Mouse (Mus musculus): ENCODE results near the gene Lce6a. TPM values are rescaled to one million over a fixed set of nuclear protein-coding genes. Genes with fewer than 3 reads are reported as not detected.

Lce6a gene
- not detected in 2 replicates for polyA plus RNA-seq (2012; rRNA removed)
- polyA plus RNA-seq (2014; fragmentation: Nextera tagmentation; extraction: Ambion mirVana): not detected in 2 replicates

DNA sequence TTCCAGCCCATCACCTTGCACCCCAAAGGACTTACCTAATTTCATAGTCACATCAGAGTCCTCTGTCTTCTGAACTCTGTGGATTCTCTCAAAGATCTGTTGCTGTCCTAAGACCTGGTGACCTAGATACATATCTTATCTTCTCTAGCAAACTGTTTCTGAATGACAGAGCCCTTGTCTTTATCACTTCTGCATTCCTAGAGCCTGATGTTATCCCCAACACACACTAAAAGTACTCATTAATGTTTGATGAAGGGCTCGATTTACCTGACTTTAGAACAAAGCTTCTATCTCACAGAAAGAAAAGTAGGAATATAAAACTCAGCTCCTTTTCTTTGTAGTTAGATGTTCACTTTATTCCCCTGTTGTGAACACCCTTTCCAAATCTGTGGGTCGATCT is at the start of gene Lce6a:
Gene Lce6a, minus strand, starts transcription at position 101 of the 400 bp plus-strand sequence.
- Histone ChIP-seq H3K9me3 (ENCODE audit: control insufficient read depth, low read length) (no peaks in the 10 kb centered on the region), H3K4me2 (ENCODE audit: low read depth) (no peak within 1 kb of the TSS), H3K27ac (no peak within 1 kb of the TSS), H3K4me1 (replicated peaks; ENCODE audit: control insufficient read depth in 2 of 2, insufficient read depth in 2 of 2, low read length in 1 of 2) (no peaks in the 10 kb centered on the region), H3K9ac (replicated peaks) (no peak within 1 kb of the TSS), H3K36me3 (replicated peaks; ENCODE audit: control insufficient read depth, insufficient read depth, low read depth) (no peaks in the 10 kb centered on the region), H3K4me3 (ENCODE audit: insufficient read depth in 1 of 2, low read depth in 2 of 2, low read length in 2 of 2) (no peak within 1 kb of the TSS), H3K27me3 (ENCODE audit: control insufficient read depth, insufficient read depth, low read length) (no peaks in the 10 kb centered on the region)
- ATAC-seq (ENCODE audit: insufficient read depth): no peak
- WGBS (ENCODE audit: insufficient replicate concordance): 44% methylated on average over 2 of the region's 2 CpGs
- TF ChIP-seq CTCF (IDR thresholded peaks at IDR 0.05; ENCODE audit: low read depth): no peak
- TF ChIP-seq EP300 (IDR thresholded peaks at IDR 0.05; ENCODE audit: low read depth): no peak
- no peak for DNase-seq (ENCODE audit: low read depth in 3 of 3, low spot score in 3 of 3)

DNA sequence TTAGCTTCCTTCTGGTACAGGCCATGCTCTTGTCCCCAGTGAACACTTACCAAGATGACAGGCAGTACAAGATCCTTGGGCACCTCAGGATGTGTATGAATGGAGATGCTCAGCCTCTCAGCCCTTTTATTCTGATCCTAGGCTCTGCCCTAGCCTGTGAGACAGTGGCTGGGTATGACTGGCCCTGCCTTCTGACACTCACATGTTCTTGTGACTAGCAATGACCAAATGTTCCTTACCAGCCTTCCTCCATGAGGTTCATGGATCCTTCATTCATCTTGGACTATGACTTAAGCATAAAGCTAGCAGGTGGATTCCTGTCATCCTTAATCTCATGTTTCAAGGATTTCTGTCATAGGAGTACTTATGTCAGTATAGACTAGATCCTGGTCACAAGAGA is 48.8 kb upstream of the Lce6a start, which contains the start of gene Lce1a2:
Gene Lce1a2, minus strand, starts transcription at position 101 of the 400 bp plus-strand sequence.
- no peak for ATAC-seq (ENCODE audit: insufficient read depth)
- TF ChIP-seq CTCF (IDR thresholded peaks at IDR 0.05; ENCODE audit: low read depth): no peak

DNA sequence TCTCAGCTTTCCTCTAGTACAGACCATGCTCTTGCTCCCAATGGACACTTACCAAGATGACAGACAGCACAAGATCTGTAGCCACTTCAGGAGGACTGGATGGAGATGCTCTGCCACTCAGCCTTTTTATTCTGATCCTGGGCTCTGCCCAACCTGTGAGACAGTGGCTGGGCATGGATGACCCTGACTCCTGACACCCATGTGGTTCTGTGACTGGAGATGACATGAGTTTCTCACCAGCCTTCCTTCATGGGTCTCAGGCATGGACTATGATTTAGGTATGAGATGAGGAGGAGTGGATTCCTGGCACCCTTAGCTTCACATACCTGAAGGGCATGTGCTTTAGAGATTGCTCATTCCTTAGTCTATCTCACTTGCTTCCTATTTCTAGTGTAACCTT is 35.4 kb upstream of the Lce6a start, which contains the start of gene Lce1b:
Gene Lce1b, minus strand, starts transcription at position 101 of the 400 bp plus-strand sequence.
- no peak for ATAC-seq (ENCODE audit: insufficient read depth)
- H3K4me2 ChIP-seq (ENCODE audit: low read depth): no peak within 1 kb of the TSS
- no peak within 1 kb of the TSS for H3K4me3 ChIP-seq (ENCODE audit: insufficient read depth in 1 of 2, low read depth in 2 of 2, low read length in 2 of 2)
- H3K27ac ChIP-seq: no peak within 1 kb of the TSS
- DNase-seq (ENCODE audit: low read depth in 3 of 3, low spot score in 3 of 3): no peak
- no peaks in the 10 kb centered on the region for H3K27me3 ChIP-seq (ENCODE audit: control insufficient read depth, insufficient read depth, low read length)
- no peaks in the 10 kb centered on the region for H3K36me3 ChIP-seq (replicated peaks; ENCODE audit: control insufficient read depth, insufficient read depth, low read depth)
- no peaks in the 10 kb centered on the region for H3K4me1 ChIP-seq (replicated peaks; ENCODE audit: control insufficient read depth in 2 of 2, insufficient read depth in 2 of 2, low read length in 1 of 2)
- no peak for TF ChIP-seq CTCF (IDR thresholded peaks at IDR 0.05; ENCODE audit: low read depth)
- TF ChIP-seq EP300 (IDR thresholded peaks at IDR 0.05; ENCODE audit: low read depth): no peak
- no peak within 1 kb of the TSS for H3K9ac ChIP-seq (replicated peaks)
- no peaks in the 10 kb centered on the region for H3K9me3 ChIP-seq (ENCODE audit: control insufficient read depth, low read length)

More for the DNA sequence above, 48.8 kb upstream of the Lce6a start, which contains the start of gene Lce1a2:
- no peaks in the 10 kb centered on the region for H3K4me1 ChIP-seq (replicated peaks; ENCODE audit: control insufficient read depth in 2 of 2, insufficient read depth in 2 of 2, low read length in 1 of 2)
- no peak within 1 kb of the TSS for H3K9ac ChIP-seq (replicated peaks)
- no peak within 1 kb of the TSS for H3K4me3 ChIP-seq (ENCODE audit: insufficient read depth in 1 of 2, low read depth in 2 of 2, low read length in 2 of 2)
- no peak within 1 kb of the TSS for H3K4me2 ChIP-seq (ENCODE audit: low read depth)
- DNase-seq (ENCODE audit: low read depth in 3 of 3, low spot score in 3 of 3): no peak
- H3K9me3 ChIP-seq (ENCODE audit: control insufficient read depth, low read length): no peaks in the 10 kb centered on the region
- H3K36me3 ChIP-seq (replicated peaks; ENCODE audit: control insufficient read depth, insufficient read depth, low read depth): no peaks in the 10 kb centered on the region
- no peaks in the 10 kb centered on the region for H3K27me3 ChIP-seq (ENCODE audit: control insufficient read depth, insufficient read depth, low read length)
- no peak within 1 kb of the TSS for H3K27ac ChIP-seq

DNA sequence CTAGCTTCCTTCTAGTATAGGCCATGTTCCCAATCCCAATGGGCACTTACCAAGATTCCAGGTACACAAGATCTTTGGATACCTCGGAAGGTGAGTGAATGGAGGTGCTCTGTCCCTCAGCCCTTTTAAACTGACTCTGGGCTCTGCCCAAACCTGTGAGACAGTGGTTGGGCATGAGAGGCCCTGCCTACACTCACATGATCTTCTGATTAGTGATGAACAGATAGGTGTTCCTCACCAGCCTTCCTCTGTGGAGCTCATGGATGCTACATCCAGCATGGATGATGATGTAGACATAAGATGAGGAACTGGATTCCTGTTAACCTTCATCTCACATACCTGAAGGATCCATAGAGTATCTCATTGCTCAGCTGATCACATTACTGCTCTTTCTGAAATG is 26.7 kb upstream of the Lce6a start, which contains the start of gene Lce1a1:
Gene Lce1a1, minus strand, starts transcription at position 101 of the 400 bp plus-strand sequence.
- WGBS (ENCODE audit: insufficient replicate concordance): 46% methylated on average over 1 of the region's 1 CpGs
- H3K4me3 ChIP-seq (ENCODE audit: insufficient read depth in 1 of 2, low read depth in 2 of 2, low read length in 2 of 2): no peak within 1 kb of the TSS

DNA sequence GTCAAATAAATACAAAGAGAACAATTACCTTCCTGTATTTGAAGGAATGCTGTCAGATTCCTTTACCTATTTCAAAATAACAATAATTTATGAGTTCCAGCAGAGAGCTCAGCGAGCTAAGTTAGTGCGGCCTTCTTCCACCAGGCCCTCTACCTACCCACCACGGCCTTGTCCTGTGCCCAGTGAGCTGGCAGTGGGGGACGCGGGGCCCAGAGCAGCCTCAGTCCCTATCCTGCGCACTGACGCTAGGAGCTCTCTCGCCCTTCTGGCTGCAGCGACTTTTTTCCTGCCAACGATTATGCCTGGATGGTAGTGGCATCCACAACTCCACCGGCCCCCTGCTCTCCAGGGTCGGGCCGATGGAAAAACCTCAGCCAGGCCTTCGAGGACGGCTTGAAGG is 18.4 kb upstream of the Lce6a start:
- no peak overlapping the region for H3K27ac ChIP-seq
- H3K9ac ChIP-seq (replicated peaks): no peak overlapping the region
- no peak overlapping the region for H3K4me2 ChIP-seq (ENCODE audit: low read depth)
- 71% methylated on average over 15 of the region's 15 CpGs for WGBS (ENCODE audit: insufficient replicate concordance)
- no peaks in the 10 kb centered on the region for H3K36me3 ChIP-seq (replicated peaks; ENCODE audit: control insufficient read depth, insufficient read depth, low read depth)
- no peaks in the 10 kb centered on the region for H3K9me3 ChIP-seq (ENCODE audit: control insufficient read depth, low read length)
- no peak overlapping the region for H3K4me3 ChIP-seq (ENCODE audit: insufficient read depth in 1 of 2, low read depth in 2 of 2, low read length in 2 of 2)
- ATAC-seq (ENCODE audit: insufficient read depth) (no peak), DNase-seq (ENCODE audit: low read depth in 3 of 3, low spot score in 3 of 3) (no peak)
- no peaks in the 10 kb centered on the region for H3K4me1 ChIP-seq (replicated peaks; ENCODE audit: control insufficient read depth in 2 of 2, insufficient read depth in 2 of 2, low read length in 1 of 2)
- TF ChIP-seq CTCF (IDR thresholded peaks at IDR 0.05; ENCODE audit: low read depth) (no peak), EP300 (IDR thresholded peaks at IDR 0.05; ENCODE audit: low read depth) (no peak)
- H3K27me3 ChIP-seq (ENCODE audit: control insufficient read depth, insufficient read depth, low read length): no peaks in the 10 kb centered on the region

More for the DNA sequence above, 26.7 kb upstream of the Lce6a start, which contains the start of gene Lce1a1:
- Histone ChIP-seq H3K9ac (replicated peaks) (no peak within 1 kb of the TSS), H3K27me3 (ENCODE audit: control insufficient read depth, insufficient read depth, low read length) (no peaks in the 10 kb centered on the region), H3K27ac (no peak within 1 kb of the TSS), H3K4me1 (replicated peaks; ENCODE audit: control insufficient read depth in 2 of 2, insufficient read depth in 2 of 2, low read length in 1 of 2) (no peaks in the 10 kb centered on the region), H3K36me3 (replicated peaks; ENCODE audit: control insufficient read depth, insufficient read depth, low read depth) (no peaks in the 10 kb centered on the region), H3K4me2 (ENCODE audit: low read depth) (no peak within 1 kb of the TSS), H3K9me3 (ENCODE audit: control insufficient read depth, low read length) (no peaks in the 10 kb centered on the region)
- DNase-seq (ENCODE audit: low read depth in 3 of 3, low spot score in 3 of 3) (no peak), ATAC-seq (ENCODE audit: insufficient read depth) (no peak)
- TF ChIP-seq CTCF (IDR thresholded peaks at IDR 0.05; ENCODE audit: low read depth): no peak
- no peak for TF ChIP-seq EP300 (IDR thresholded peaks at IDR 0.05; ENCODE audit: low read depth)

Measured in liver, embryonic 14.5 days (tissue).